Comparison of ENCODE assay signal across 9 mouse cellular contexts in the genomic region with DNA sequence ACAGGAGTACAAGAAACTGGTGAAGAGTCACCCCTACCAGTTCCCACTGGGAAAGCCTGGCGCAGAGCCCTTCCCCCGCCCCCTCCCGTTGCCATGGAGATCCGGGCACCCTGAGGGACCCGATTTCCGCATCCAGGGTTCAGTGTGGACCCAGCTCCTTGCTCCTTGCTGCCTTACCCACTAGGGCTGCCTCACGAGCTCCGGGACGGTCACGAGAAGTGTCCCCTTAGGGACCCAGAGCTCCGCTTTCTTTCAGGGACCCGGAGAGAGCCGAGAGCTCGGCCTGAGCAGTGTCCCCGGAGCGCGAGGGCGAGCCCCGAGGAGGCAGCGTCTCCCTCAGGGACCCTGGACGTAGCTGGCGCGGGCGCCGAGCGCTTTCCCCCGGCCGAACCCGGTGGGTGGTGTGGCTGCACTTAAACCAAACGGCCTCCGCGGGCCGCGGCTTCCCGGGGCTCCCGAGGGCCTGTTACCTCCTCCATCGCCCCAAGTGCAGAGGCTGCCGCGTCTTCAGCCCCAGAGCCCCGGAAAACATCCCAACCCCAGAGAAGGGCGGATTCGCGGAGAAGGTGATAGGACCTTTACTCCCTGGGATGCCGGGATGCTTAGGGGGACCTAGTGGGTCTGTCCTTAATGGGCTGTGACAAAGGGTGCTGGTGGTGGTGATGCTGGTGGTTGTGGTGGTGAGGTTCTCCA. TPM values are rescaled to one million over a fixed set of nuclear protein-coding genes. Genes with fewer than 3 reads are reported as not detected.
DNase-seq lines count a peak whose midpoint lies in the region; ATAC-seq and TF ChIP-seq lines count a peak whose summit lies in the region.
"Had no signal": no experiment of that assay in that cellular context is flagged by ENCODE, and none has a peak within 500 bp of the region (broad histone marks: within the 10 kb centered on the region; RNA-seq: fewer than 3 reads in every experiment).

A gene (plus strand): TSS at position 142 of the 693 bp plus-strand sequence.

- no peak for TF ChIP-seq CTCF in bone marrow, adult 2 months (IDR thresholded peaks at IDR 0.05; ENCODE audit: control insufficient read depth, insufficient read depth, low read length)
- no peak for TF ChIP-seq CTCF in kidney, postnatal 0 days (IDR thresholded peaks at IDR 0.05; ENCODE audit: low read depth)

- no peak for TF ChIP-seq POLR2A in bone marrow, adult 2 months (IDR thresholded peaks at IDR 0.05; ENCODE audit: borderline replicate concordance, control insufficient read depth, low read depth, low read length)

- no peaks in the 10 kb centered on the region; the same call in 1 of the 2 replicates for H3K4me1 ChIP-seq in bone marrow, adult 2 months (ENCODE audit: control insufficient read depth, insufficient read depth, low read length)
- 0 out of 2 replicates have a peak, but pooled peaks cover 2% of the 10 kb centered on the region for H3K4me1 ChIP-seq in heart, embryonic 13.5 days
- no peaks in the 10 kb centered on the region for H3K4me1 ChIP-seq in kidney, postnatal 0 days (replicated peaks; ENCODE audit: insufficient read depth, low read length)
- no peaks in the 10 kb centered on the region for H3K4me1 ChIP-seq in liver, embryonic 12.5 days

- no peak within 1 kb of the TSS for H3K27ac ChIP-seq in bone marrow, adult 2 months (ENCODE audit: control insufficient read depth, insufficient read depth, low read depth, low read length, poor library complexity)
- H3K27ac ChIP-seq in heart, embryonic 13.5 days (replicated peaks) = no peak within 1 kb of the TSS
- H3K27ac ChIP-seq in kidney, postnatal 0 days = no peak within 1 kb of the TSS
- H3K27ac ChIP-seq in liver, embryonic 12.5 days = no peak within 1 kb of the TSS

- H3K4me3 ChIP-seq in bone marrow, adult 2 months (replicated peaks; ENCODE audit: control insufficient read depth, low read depth, low read length) = peak within 1 kb of the TSS; percentile 18
- H3K4me3 ChIP-seq in heart, embryonic 13.5 days = peak within 1 kb of the TSS; percentile 69
- peak within 1 kb of the TSS; percentile 53 for H3K4me3 ChIP-seq in kidney, postnatal 0 days (replicated peaks; ENCODE audit: low read depth, low read length)
- H3K4me3 ChIP-seq in liver, embryonic 12.5 days = peak within 1 kb of the TSS; percentile 53

- 3% methylated on average over 44 of the region's 44 CpGs for WGBS in bone marrow, adult 2 months
- WGBS in heart, embryonic 13.5 days = under 1% methylated on average over 44 of the region's 44 CpGs
- 2% methylated on average over 44 of the region's 44 CpGs for WGBS in kidney, postnatal 0 days
- 2% methylated on average over 44 of the region's 44 CpGs for WGBS in liver, embryonic 12.5 days (ENCODE audit: insufficient replicate concordance)

- H3K9me3 ChIP-seq in heart, embryonic 13.5 days = no peaks in the 10 kb centered on the region
- H3K9me3 ChIP-seq in kidney, postnatal 0 days (replicated peaks; ENCODE audit: low read length) = no peaks in the 10 kb centered on the region
- H3K9me3 ChIP-seq in liver, embryonic 12.5 days (replicated peaks) = no peaks in the 10 kb centered on the region

- DNase-seq in 3T3-L1 (ENCODE audit: low read depth, low spot score) = peak; percentile 70
- peak; percentile 21 for DNase-seq in fibroblast of lung, adult 2 months (ENCODE audit: low read depth)
- peak; percentile 63 for DNase-seq in kidney, postnatal 0 days (ENCODE audit: low spot score)
- DNase-seq in naive thymus-derived CD4-positive, alpha-beta T cell, adult 2 months (ENCODE audit: low read depth) = peak; percentile 32
- DNase-seq in telencephalon, adult 2 months (ENCODE audit: low read depth, low spot score) = peak; percentile 33

- no peak; the same call in 1 of the 2 replicates for ATAC-seq in heart, embryonic 13.5 days (ENCODE audit: extremely low read depth, insufficient number of reproducible peaks, low FRiP score, low TSS enrichment)
- peak; percentile 84 for ATAC-seq in kidney, postnatal 0 days (replicated peaks; ENCODE audit: low FRiP score, low read depth)
- ATAC-seq in liver, embryonic 12.5 days = no peak

- H3K4me2 ChIP-seq in heart, embryonic 13.5 days = peak within 1 kb of the TSS; percentile 88
- peak within 1 kb of the TSS; percentile 86 for H3K4me2 ChIP-seq in kidney, postnatal 0 days (ENCODE audit: low read length)
- peak within 1 kb of the TSS; percentile 65 for H3K4me2 ChIP-seq in liver, embryonic 12.5 days

- peak within 1 kb of the TSS; percentile 77 for H3K9ac ChIP-seq in heart, embryonic 13.5 days
- H3K9ac ChIP-seq in kidney, postnatal 0 days (ENCODE audit: low read depth, low read length) = peak within 1 kb of the TSS; percentile 56
- no peak within 1 kb of the TSS for H3K9ac ChIP-seq in liver, embryonic 12.5 days

- H3K27me3 ChIP-seq in heart, embryonic 13.5 days (replicated peaks) = peaks cover 18% of the 10 kb centered on the region
- H3K27me3 ChIP-seq in kidney, postnatal 0 days (ENCODE audit: insufficient read depth, low read length) = no peaks in the 10 kb centered on the region
- H3K27me3 ChIP-seq in liver, embryonic 12.5 days (replicated peaks) = peaks cover 30% of the 10 kb centered on the region

- H3K36me3 ChIP-seq in heart, embryonic 13.5 days = no peaks in the 10 kb centered on the region
- H3K36me3 ChIP-seq in kidney, postnatal 0 days (ENCODE audit: insufficient read depth, low read length) = no peaks in the 10 kb centered on the region
- H3K36me3 ChIP-seq in liver, embryonic 12.5 days = no peaks in the 10 kb centered on the region
- H3K36me3 ChIP-seq: G1E had no signal

RNA-seq across cellular contexts. Expression of the gene that starts here (rescaled TPM):
- polyA plus RNA-seq in bone marrow, adult 2 months (2011; ENCODE audit: insufficient read depth, insufficient read length, low replicate concordance, missing spikeins) = 0.82 TPM in 1 of 2 replicates, not detected in the other
- polyA plus RNA-seq in heart, embryonic 13.5 days (2015; fragmentation: Nextera tagmentation; extraction: Ambion mirVana) = 0.13 and 0.18 TPM in 2 replicates
- 0.38 and 0.46 TPM in 2 replicates for polyA plus RNA-seq in kidney, postnatal 0 days (2015; fragmentation: Nextera tagmentation; extraction: Ambion mirVana)
- polyA plus RNA-seq in liver, embryonic 12.5 days (2016; fragmentation: Nextera tagmentation; extraction: Ambion mirVana) = 0.05 TPM in 1 of 2 replicates, not detected in the other
- polyA plus RNA-seq: G1E had no signal

Comparison
In these comparisons a context has a peak if more than half of its experiments do, and no peak if none do; other contexts are left out.
1. Peak in DNase-seq, ATAC-seq, H3K4me3 ChIP-seq, H3K9ac ChIP-seq and H3K4me2 ChIP-seq in kidney, postnatal 0 days; RNA of the gene not detected or under 1 TPM.
2. H3K4me3 ChIP-seq: peak in every context shown above with its lines; median percentile 69 in heart, embryonic 13.5 days; 53 in kidney, postnatal 0 days; 53 in liver, embryonic 12.5 days; 18 in bone marrow, adult 2 months.